14 mouse cellular contexts compared by ENCODE assay signal in the genomic region with DNA sequence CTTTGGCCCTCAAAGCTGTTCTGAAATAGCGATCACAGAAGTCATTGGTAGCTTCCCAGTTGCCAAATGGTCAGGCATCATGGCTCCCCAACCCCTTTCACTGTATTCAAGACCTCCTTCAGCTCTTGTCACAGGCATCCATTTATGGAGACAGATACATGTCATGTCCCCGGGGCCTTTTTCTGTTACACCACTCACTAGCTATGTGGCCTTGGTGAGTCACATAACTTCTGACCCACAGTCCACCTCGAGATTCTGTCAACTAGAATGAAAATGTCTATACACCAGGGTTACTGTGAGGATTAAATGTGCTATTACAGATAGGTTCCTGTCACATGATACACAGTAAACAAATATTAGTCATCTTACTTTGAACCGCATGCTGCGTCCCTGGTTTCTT.
"Had no signal": no experiment of that assay in that cellular context is flagged by ENCODE, and none has a peak within 500 bp of the region (broad histone marks: within the 10 kb centered on the region; RNA-seq: fewer than 3 reads in every experiment).

No protein-coding gene starts in this region.

- ATAC-seq: lung, postnatal 0 days had no signal

- DNase-seq: kidney, postnatal 10 days; kidney, postnatal 4 days; left cerebral cortex, postnatal 4 days; lung, adult 2 months; lung, postnatal 36 days; midbrain, embryonic 14.5 days; thymus, adult 18-20 months; thymus, postnatal 14 days had no signal

- H3K27me3 ChIP-seq: limb, embryonic 13.5 days; liver, embryonic 15.5 days; neural tube, embryonic 12.5 days had no signal

- H3K9me3 ChIP-seq: limb, embryonic 13.5 days; liver, embryonic 15.5 days; neural tube, embryonic 12.5 days had no signal

- H3K4me1 ChIP-seq: limb, embryonic 13.5 days; liver, embryonic 15.5 days had no signal

- H3K9ac ChIP-seq: limb, embryonic 13.5 days; liver, embryonic 15.5 days; neural tube, embryonic 12.5 days had no signal

- H3K4me3 ChIP-seq: layer of hippocampus, adult 2 months; limb, embryonic 13.5 days; liver, embryonic 15.5 days; neural tube, embryonic 12.5 days had no signal

- H3K36me3 ChIP-seq: limb, embryonic 13.5 days; liver, embryonic 15.5 days; neural tube, embryonic 12.5 days had no signal

- H3K27ac ChIP-seq: layer of hippocampus, adult 2 months; limb, embryonic 13.5 days; liver, embryonic 15.5 days; neural tube, embryonic 12.5 days had no signal

- H3K4me2 ChIP-seq: limb, embryonic 13.5 days; liver, embryonic 11.5 days; liver, embryonic 15.5 days; neural tube, embryonic 12.5 days had no signal
